Mouse (Mus musculus) liver, postnatal 0 days (tissue): ENCODE measurements around the gene Dera. TPM values are rescaled to one million over a fixed set of nuclear protein-coding genes. Genes with fewer than 3 reads are reported as not detected.

Experiments
- ATAC-seq: fragments of 200-750 bp; cut with Nextera tagmentation; 2 replicates; pipeline ENCODE4 v1.8.0; 2017; ENCODE audit warnings: mild to moderate bottlenecking, moderate library complexity
- DNase-seq: peaks from one replicate; pipeline ENCODE4 v3.0.0-alpha.2; 2016
- H3K27ac ChIP-seq: fragments of 300-500 bp; sonication (generic); 2 replicates; pipeline ENCODE4 v1.5.1; 2014; ENCODE audit warnings: antibody characterized with exemption, moderate library complexity, mild to moderate bottlenecking, low read depth
- H3K27me3 ChIP-seq: fragments of 300-500 bp; sonication (generic); 2 replicates; pipeline ENCODE4 v1.6.1; 2014; ENCODE audit warnings: low read length, control low read depth, mixed read lengths; ENCODE audit not compliant: insufficient read depth
- H3K36me3 ChIP-seq: fragments of 300-500 bp; sonication (generic); replicated peaks from 2 replicates; pipeline ENCODE4 v1.6.1; 2014; ENCODE audit warnings: mild to moderate bottlenecking, control low read depth, low read length, moderate library complexity, mixed read lengths; ENCODE audit not compliant: insufficient read depth
- H3K4me1 ChIP-seq: fragments of 300-500 bp; sonication (generic); 2 replicates; pipeline ENCODE4 v1.6.1; 2014; ENCODE audit warnings: antibody characterized with exemption, mild to moderate bottlenecking, control low read depth; ENCODE audit not compliant: insufficient read depth
- H3K4me2 ChIP-seq: fragments of 300-500 bp; sonication (generic); 2 replicates; pipeline ENCODE4 v1.6.1; 2014; ENCODE audit warnings: low read depth, mild to moderate bottlenecking, low read length, moderate library complexity, mixed read lengths
- H3K4me3 ChIP-seq: fragments of 300-500 bp; sonication (generic); 2 replicates; pipeline ENCODE4 v1.5.1; 2014; ENCODE audit warnings: low read depth, low read length
- H3K9ac ChIP-seq: fragments of 300-500 bp; sonication (generic); replicated peaks from 2 replicates; pipeline ENCODE4 v1.6.1; 2014; ENCODE audit warnings: mild to moderate bottlenecking, moderate library complexity
- H3K9me3 ChIP-seq: fragments of 300-500 bp; sonication (generic); 2 replicates; pipeline ENCODE4 v1.6.1; 2016; ENCODE audit warnings: mild to moderate bottlenecking, control low read depth, low read length, mixed read lengths
- CTCF ChIP-seq: sonication (generic); IDR thresholded peaks from 2 replicates; pipeline ENCODE4 v1.5.1; 2016; ENCODE audit warnings: antibody characterized with exemption, low read depth
- EP300 ChIP-seq: IDR thresholded peaks from 2 replicates; pipeline ENCODE4 v1.6.1; 2016; ENCODE audit warnings: antibody characterized with exemption, low read depth, mild to moderate bottlenecking
- WGBS: fragments of 180-500 bp; shearing (Covaris S2); extraction: QIAGEN DNeasy Blood & Tissue Kit; methylation state at CpG from one replicate; pipeline ENCODE4 v1.1.7; 2014; ENCODE audit not compliant: insufficient replicate concordance; 5-methylcytosine and 5-hydroxymethylcytosine counted together
- polyA plus RNA-seq: library from polyadenylated mRNA; unstranded; fragments of >200 nt; fragmentation: Nextera tagmentation; extraction: Ambion mirVana; gene quantifications from 2 replicates; pipeline ENCODE4 v1.2.1, GENCODE M21; 2015

The Dera gene
- polyA plus RNA-seq, 1 experiment from 2014 or later, result 43.6 TPM

DNA sequence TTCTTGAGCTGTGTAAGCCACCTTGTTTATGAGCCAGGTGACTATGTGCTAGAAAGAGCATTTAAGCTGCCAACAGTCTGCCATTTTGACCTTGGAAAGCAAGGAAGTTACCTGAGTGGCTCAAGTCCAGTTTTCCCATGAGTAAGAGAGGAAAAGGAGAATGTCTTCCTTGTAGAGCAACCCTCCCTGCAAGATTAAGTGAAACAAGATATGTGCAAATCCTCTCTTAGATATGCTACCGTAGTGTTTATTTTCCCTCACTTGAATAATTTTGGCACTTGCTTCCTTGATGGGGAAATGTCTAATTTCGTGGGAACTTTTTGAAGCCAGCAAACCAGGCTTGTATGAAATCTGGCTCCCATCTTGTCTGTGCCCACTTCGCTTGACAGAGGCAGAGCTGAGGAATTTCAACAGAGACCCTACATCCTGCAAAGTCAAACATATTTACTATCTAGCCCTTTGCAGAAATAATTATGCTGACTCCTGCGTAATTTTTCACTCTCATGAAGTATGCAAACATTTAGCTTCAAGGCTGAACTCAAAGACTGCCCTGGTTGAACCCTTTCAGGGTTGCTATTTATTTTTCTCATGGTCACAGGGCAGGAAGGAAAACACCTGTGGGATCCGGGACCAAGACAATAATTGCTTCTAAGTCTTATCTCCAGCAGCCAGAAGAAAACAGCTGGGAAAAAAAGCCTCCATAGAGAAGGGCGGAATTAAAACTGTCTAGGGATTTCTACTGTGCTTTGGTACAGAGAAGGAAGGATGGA, 132.0 kb downstream of the Dera start:
- H3K4me2 ChIP-seq, result no peak overlapping the region
- WGBS, result 55% methylated on average over 6 of the region's 6 CpGs
- H3K27ac ChIP-seq, result no peak overlapping the region
- no peaks in the 10 kb centered on the region for H3K27me3 ChIP-seq
- no peaks in the 10 kb centered on the region for H3K36me3 ChIP-seq
- no peak overlapping the region for H3K9ac ChIP-seq
- ATAC-seq (no peak), DNase-seq (no peak)
- no peak overlapping the region for H3K4me3 ChIP-seq
- no peaks in the 10 kb centered on the region for H3K9me3 ChIP-seq
- no peak for TF ChIP-seq CTCF
- no peak for TF ChIP-seq EP300
- no peaks in the 10 kb centered on the region for H3K4me1 ChIP-seq

DNA sequence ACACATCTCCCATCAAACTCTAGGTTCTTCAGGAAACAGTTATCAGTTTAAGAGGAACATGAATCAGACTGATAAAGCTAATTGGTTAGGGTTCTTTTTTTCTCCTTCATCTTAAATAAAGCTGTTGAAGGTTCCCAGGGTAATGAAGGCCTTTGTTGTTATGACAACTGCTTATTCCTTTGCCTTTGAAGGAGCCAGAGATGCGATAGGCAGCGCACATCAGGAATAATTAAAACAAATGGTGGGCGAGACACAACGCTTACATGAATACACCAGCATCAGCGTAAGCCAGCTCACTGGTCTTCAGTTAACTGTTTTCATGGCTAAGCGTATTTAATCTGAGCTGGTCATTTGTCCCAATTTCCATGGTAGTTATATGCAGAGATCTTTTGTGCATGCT, 132.9 kb downstream of the Dera start:
- H3K36me3 ChIP-seq, result no peaks in the 10 kb centered on the region
- no peaks in the 10 kb centered on the region for H3K9me3 ChIP-seq
- TF ChIP-seq CTCF, result no peak
- TF ChIP-seq EP300, result no peak
- 81% methylated on average over 6 of the region's 6 CpGs for WGBS
- H3K9ac ChIP-seq, result no peak overlapping the region
- ATAC-seq (no peak), DNase-seq (no peak)
- H3K4me3 ChIP-seq, result no peak overlapping the region
- no peaks in the 10 kb centered on the region for H3K27me3 ChIP-seq
- H3K27ac ChIP-seq, result no peak overlapping the region
- H3K4me1 ChIP-seq, result no peaks in the 10 kb centered on the region
- no peak overlapping the region for H3K4me2 ChIP-seq

DNA sequence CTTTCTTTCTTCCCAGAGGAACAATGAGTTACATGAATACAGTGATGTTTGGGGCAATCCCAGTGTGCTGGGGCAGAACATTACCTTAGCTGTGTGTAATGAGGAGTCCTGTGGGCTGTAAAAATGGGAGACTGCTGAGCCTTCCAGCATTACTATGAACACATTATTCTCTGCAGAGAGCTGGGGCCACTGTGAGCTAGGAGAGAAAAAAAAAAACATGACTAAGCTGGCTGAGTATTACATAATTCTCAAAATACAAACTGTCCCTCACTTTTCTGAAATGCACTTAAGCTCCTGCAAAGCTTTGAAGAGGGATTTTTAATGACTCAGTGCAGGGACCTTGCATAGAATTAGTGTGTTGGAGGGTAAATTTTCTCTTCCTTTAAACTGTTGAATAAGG, 143.3 kb downstream of the Dera start:
- Histone ChIP-seq H3K27me3 (no peaks in the 10 kb centered on the region), H3K4me1 (no peaks in the 10 kb centered on the region), H3K27ac (no peak overlapping the region), H3K4me2 (no peak overlapping the region), H3K9ac (no peak overlapping the region), H3K9me3 (no peaks in the 10 kb centered on the region), H3K36me3 (no peaks in the 10 kb centered on the region), H3K4me3 (no peak overlapping the region)
- TF ChIP-seq EP300 (no peak), CTCF (no peak)
- ATAC-seq (no peak), DNase-seq (no peak)

DNA sequence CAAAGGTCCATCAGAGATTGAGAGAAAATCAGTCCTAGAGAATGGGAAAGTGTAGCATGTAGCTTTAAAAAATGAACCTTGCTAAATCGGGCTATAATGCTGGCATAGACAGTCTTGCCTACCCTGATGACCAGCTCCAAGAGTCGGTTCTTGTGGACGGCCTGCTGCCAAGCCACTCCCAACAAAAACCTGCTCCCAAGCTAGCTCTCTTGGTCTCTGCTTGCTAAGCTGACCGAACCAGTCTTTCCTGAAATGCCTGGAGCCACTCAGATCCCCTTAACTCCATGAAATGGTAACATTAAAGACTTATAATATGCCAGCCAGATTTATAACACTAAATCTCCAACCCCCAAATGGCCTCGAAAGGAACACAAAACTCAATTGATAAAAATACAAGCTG, 146.9 kb downstream of the Dera start:
- Histone ChIP-seq H3K36me3 (no peaks in the 10 kb centered on the region), H3K4me2 (no peak overlapping the region), H3K27ac (no peak overlapping the region), H3K4me3 (no peak overlapping the region), H3K9me3 (no peaks in the 10 kb centered on the region), H3K4me1 (no peaks in the 10 kb centered on the region), H3K9ac (no peak overlapping the region), H3K27me3 (no peaks in the 10 kb centered on the region)
- no peak for DNase-seq
- no peak for ATAC-seq
- 71% methylated on average over 5 of the region's 5 CpGs for WGBS
- TF ChIP-seq EP300, result no peak
- no peak for TF ChIP-seq CTCF

Other genes starting within 250 kb of the Dera start
- gene Eps8, start 99.7 kb upstream of the Dera start, polyA plus RNA-seq, result 2.4 and 4.8 TPM in 2 replicates
- 57.7 and 60.1 TPM in 2 replicates for gene Strap, start 19.5 kb upstream of the Dera start, polyA plus RNA-seq